Mouse (Mus musculus) mature B cell (primary cell): ENCODE measurements at regions not wholly inside any gene's neighbourhood (a gene's known extent, or its start where the extent isn't known, plus 50 kb on each side); places are given as distances from the start of the nearest gene placed in this dataset.

Source experiments
- in situ Hi-C: fragments of 300-500 bp; cut with MboI; formaldehyde crosslinking; loops from 2 replicates; pipeline ENCODE4 v1.14.3; 2019

DNA sequence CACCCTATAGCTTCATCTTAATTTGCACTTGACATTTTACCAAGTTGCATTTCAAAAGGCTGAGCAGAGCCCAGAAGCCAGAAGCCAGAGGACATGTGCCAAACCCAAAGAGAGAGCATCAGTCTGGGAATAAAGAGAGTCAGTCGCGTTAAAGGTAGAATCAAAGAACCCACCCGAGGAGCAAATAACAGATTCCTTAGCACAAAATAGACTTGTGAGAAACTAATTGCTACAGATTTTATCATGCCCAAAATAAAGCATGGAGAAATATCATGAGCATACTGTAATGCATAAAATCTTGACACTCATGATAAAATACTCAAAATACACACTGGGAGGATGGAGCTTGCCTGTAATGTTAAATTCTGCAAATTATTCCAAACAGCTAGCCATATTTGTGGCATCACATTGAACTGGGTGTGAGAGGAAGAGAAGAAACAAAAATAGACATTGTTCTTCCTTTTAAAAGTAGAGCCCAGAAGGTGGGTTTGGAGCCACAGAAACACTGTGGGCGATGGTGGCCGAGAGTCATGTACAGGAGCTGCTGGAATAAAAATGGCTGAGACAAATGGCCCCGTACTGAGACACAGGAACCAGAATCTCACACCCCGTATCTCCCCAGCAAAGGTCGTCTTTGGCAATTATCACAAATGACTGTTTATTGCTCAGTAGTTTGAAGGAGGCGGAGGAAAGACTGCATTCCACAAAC is 317.2 kb downstream of the Klf6 start:
- in situ Hi-C loops, result no loop called here

GRCm38 (mm10) chr13:6189133-6189532 is 327.9 kb downstream of the Klf6 start:
- in situ Hi-C loops, result no loop called here

GRCm38 (mm10) chr13:6189566-6189965 is 328.3 kb downstream of the Klf6 start:
- in situ Hi-C loops, result no loop called here

GRCm38 (mm10) chr13:6191186-6191914 is 330.1 kb downstream of the Klf6 start:
- in situ Hi-C loops, result no loop called here

- in situ Hi-C loops, result no loop called here
Observed at GRCm38 (mm10) chr13:6191915-6192295, 330.6 kb downstream of the Klf6 start.

DNA sequence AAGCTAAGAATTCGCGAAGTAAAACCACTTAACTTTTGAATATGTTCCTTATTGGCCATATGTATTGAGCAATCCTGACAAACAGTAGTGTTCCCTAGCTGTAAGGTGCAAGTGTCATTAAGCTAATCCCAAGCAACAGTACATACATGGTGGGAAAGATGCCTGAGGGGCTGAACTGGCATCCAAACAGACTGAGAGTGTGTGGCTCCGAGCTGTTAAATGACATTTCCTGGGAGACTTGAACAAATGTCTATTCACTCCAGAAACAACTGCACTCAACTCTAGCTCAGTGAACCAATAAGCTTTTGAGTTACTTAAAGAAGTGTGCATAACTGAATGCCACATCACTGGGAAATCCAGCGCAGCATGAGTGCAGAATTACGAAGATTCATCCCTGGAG is 335.4 kb downstream of the Klf6 start:
- in situ Hi-C loops, result no loop called here

DNA sequence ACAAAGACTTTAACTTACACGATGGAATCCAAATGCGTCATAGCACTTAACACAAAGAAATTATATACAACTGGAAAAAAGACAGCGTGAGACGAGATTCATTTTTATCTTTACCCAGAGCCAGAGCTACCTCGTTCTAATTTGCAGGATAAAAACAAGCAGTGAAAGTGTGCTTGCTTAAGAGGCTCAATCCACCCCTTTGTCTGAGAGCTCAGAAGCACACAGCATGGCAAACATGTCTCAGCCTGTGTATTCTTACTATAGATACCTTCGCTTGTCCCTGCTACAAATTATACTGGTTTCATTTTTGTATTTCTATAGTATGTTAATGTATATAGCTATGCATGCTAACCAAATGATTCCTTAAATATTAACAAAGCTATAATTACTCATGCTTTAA is 337.8 kb downstream of the Klf6 start:
- in situ Hi-C loops, result no loop called here

GRCm38 (mm10) chr13:6201516-6201915 is 340.2 kb downstream of the Klf6 start:
- in situ Hi-C loops, result no loop called here

- in situ Hi-C loops, result no loop called here
Observed at GRCm38 (mm10) chr13:6204801-6205200, 343.1 kb upstream of the Pitrm1 start.

DNA sequence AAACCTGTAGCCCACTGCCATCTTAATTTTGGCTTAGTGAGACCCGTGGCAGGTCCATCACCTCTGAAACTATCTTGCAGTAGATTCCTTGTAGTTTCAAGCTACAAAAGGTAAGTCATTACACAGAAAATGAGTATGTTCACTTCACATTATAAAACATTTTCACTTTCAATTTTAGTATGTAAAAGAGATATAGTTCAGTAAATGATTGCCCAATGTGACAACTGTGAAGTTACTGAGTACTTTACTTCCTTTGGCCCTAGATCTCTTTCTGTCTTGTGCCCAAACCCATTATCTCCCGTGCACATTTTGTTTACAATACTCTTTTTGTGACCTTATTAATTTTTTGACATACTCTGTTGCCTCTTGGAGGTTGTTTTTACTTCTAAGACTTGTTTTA is 335.4 kb upstream of the Pitrm1 start:
- in situ Hi-C loops, result no loop called here

GRCm38 (mm10) chr13:6214189-6214588 is 333.8 kb upstream of the Pitrm1 start:
- in situ Hi-C loops, result no loop called here

GRCm38 (mm10) chr13:6226087-6226643 is 321.8 kb upstream of the Pitrm1 start:
- in situ Hi-C loops, result no loop called here

DNA sequence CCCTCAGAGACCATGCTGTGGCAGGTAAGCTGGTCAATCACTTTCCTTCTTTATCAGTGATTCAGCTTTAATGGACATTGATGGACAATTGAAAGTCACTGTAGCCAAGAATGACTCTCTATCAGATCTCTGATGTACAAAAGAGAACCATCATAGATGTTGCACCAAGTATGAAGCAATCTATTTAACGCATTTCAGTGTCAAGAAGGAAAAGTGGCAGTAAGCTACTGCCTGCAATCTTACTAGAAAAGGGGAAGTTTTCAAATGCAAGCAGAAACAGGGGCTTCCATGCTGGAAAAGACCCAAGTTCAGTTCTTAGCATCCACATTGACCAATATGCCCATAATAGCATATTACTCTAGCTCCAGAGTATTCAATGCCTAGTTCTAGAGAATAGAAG is 319.7 kb upstream of the Pitrm1 start:
- in situ Hi-C loops, result no loop called here

GRCm38 (mm10) chr13:6235394-6235793 is 312.6 kb upstream of the Pitrm1 start:
- in situ Hi-C loops, result no loop called here

DNA sequence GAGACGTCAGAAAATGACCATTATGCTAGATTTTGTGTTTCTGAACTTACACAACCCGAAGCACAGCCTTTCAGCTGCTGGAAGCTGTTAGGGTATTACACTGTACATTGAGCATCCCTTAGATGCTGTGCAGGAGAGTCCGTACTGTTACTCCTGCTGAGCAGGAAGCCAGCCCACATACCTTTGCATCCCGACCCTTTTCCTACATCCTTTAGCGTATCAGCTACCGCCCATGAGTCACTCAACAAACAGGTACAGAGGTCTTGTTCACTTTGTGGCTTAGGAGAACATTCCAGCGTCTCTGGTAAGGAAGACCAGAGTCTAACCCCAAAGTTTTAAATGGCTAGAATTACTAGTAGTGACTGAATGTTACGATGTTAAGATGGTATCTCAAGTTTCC is 311.4 kb upstream of the Pitrm1 start:
- in situ Hi-C loops, result no loop called here

DNA sequence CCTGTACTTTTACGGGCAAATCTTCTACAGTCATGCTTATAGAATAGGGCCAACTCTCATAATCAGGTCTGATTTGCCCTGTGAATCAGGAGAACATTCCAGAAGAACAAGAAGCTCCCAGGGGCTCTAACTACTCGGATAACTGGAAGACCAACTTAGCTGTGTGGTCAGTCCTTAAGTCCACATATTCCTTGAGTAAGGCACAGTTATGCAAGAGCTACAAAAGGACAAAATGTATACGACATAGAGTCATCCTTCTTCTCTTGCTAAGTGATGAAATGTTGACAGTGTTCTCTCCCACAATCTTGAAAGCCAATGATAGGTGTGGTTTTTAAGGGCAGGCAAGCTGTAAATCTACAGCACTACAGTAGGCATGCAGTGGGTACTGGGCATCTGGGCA is 310.7 kb upstream of the Pitrm1 start:
- in situ Hi-C loops, result no loop called here

DNA sequence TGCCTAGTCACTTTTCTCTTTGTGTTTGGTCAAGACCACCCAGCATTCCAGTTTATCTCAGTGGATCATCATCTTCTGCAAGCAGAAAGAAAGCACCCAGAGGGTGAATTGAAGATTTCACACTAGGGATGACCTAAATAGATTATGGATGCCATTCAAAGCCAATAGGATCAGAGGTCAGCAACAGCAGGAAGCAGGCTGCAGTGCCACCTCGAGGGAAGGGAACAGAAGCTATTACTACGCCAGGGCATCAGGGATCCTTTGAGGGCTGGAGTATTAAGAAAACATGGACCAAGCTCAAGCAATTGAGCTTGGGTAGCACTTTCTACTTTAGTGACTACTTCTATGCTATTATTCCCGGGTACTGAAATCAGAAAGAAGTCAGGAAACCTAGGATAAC is 307.1 kb upstream of the Pitrm1 start:
- in situ Hi-C loops, result no loop called here

DNA sequence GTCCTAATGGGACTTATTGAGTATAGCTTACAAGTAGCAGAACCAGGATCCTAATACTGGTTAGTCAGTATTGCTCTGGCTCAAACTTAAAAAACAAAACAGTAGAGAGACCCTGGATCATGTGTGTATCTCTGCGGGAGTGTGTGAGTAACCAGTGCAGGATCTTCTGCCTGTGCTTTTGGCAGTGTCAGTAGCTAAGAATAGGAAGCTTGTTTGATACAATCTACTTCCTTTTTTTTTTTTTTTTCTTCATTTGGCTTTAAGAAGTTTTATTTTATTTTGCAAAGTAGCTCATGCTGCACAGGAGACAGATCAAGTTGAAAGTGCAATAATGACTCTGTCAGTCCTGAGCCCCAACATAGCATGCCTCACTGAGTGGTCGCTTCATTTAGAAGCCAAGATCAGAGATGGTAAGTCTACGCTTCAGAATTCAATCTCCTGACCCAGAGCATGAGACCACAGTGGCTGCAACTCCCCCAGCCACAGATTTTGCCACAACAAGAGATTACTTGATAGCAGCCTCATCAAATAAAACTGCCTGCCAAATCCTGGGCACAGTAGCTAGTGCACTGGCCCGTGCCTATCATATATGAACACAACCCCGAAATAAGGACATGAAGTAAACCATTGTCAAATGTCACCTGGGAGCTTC is 306.4 kb upstream of the Pitrm1 start:
- in situ Hi-C loops, result no loop called here

- in situ Hi-C loops, result no loop called here
Observed at GRCm38 (mm10) chr13:6250106-6250505, 297.8 kb upstream of the Pitrm1 start.

DNA sequence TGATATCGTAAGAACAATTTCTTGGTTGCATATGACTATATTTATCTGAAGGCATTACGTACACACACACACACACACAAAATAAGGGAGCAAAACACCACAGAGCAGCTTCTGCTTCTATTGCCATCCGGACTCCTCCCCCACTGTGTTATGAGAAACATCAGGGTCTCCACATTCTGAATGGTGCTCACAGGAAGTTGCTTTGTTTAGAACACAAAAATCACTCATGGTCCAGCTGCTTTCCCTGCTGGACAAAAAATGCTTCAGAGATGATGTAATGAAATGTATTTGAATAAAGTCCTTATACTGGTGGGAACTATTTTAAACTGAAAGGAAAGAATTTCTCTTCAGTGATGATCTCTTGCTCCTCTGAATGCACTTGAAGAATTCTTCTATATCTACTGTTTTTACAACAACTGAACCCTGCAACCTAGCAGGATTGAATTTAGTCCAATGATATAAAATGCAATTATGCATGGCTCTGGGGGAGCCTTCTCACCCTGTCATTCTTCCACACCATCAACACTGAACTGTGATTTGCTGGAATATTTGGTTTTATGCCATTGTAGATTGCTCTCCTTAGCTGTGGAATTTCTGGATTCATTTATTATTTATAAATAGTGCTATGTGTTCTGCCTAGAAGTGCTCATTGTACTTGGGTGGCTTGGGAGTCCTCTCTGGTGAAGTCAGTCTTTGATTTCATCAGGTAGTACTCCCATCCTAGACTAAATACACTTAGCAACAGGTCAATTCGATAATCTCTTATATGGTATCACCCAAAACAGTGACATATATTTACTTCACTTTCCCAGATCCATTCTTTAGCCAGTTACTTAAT is 296.7 kb upstream of the Pitrm1 start:
- in situ Hi-C loops, result no loop called here

DNA sequence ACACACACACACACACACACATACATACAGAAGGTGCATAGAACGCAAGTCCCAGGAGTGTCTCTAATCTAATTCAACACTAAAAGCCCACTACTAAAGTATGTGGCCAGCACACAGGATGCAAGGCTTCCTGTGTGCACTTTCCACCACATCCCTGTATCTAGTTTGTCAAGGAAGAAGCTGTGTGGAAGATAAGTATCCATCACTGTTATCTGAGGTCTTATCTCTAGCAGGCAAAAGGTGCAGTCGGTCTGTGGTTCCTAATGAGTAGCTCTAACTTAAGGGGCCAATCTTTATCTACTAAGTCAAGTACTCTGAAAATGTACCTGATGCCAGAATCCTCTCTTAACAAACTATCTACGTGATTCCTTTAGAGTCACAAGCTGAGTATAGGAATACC is 295.8 kb upstream of the Pitrm1 start:
- in situ Hi-C loops, result no loop called here

DNA sequence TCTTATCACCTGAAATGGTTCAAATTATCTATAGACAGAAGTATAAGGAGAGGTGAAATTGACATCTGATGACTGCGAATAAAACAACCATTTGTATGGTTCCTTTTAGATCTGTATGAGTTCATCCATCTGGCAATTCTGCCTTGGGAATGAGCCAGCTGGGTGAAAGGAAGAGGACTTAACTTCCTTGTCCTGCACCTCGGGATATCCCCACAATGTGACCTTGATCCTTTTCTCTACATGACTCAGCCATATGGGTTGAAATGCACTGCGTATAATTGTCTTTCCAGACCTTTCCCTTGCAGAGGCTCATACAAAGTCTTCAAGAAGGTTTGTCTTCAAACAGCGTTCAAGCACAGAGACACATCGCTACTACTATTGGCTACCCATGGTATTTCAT is 292.6 kb upstream of the Pitrm1 start:
- in situ Hi-C loops, result no loop called here
